Mouse (Mus musculus) mature B cell (primary cell): ENCODE measurements around the gene Ubl7.

Experiments
- in situ Hi-C: fragments of 300-500 bp; cut with MboI; formaldehyde crosslinking; loops from 2 replicates; pipeline ENCODE4 v1.14.3; 2019

Ubl7 gene

GRCm38 (mm10) chr9:57921491-57922060, 10.8 kb downstream of the Ubl7 start:
- in situ Hi-C loops, result no loop called here

- in situ Hi-C loops, result no loop called here
Measured at GRCm38 (mm10) chr9:57922381-57922780, 11.6 kb downstream of the Ubl7 start.

GRCm38 (mm10) chr9:57923046-57923445, 12.3 kb downstream of the Ubl7 start:
- in situ Hi-C loops, result no loop called here

GRCm38 (mm10) chr9:57931166-57931767, 20.5 kb downstream of the Ubl7 start:
- in situ Hi-C loops, result no loop called here

GRCm38 (mm10) chr9:57932253-57932652, 21.5 kb downstream of the Ubl7 start:
- in situ Hi-C loops, result no loop called here

- in situ Hi-C loops, result no loop called here
Measured at GRCm38 (mm10) chr9:57932831-57933602, 22.2 kb downstream of the Ubl7 start.

- in situ Hi-C loops, result loop anchor here (5.0 kb wide), 1 partner anchor 56 kb away; no protein-coding TSS in a partner anchor
Measured at GRCm38 (mm10) chr9:57935683-57936437, 25.1 kb downstream of the Ubl7 start.

- in situ Hi-C loops, result loop anchor here (5.0 kb wide), 1 partner anchor 55 kb away; no protein-coding TSS in a partner anchor
Measured at GRCm38 (mm10) chr9:57937171-57937570, 26.4 kb downstream of the Ubl7 start.

GRCm38 (mm10) chr9:57937651-57938050, 26.9 kb downstream of the Ubl7 start:
- in situ Hi-C loops, result loop anchor here (5.0 kb wide), 1 partner anchor 55 kb away; no protein-coding TSS in a partner anchor

- in situ Hi-C loops, result loop anchor here (5.0 kb wide), 1 partner anchor 54 kb away; no protein-coding TSS in a partner anchor
Measured at GRCm38 (mm10) chr9:57938225-57939055, 27.7 kb downstream of the Ubl7 start.

GRCm38 (mm10) chr9:57939431-57940348, 28.9 kb downstream of the Ubl7 start, which contains the start of gene Sema7a:
TSS of gene Sema7a (plus strand) at chr9:57940112.
- in situ Hi-C loops, result loop anchor here (5.0 kb wide), 1 partner anchor 53 kb away; no protein-coding TSS in a partner anchor

- in situ Hi-C loops, result no loop called here
Measured at GRCm38 (mm10) chr9:57940349-57940794, 29.6 kb downstream of the Ubl7 start.

GRCm38 (mm10) chr9:57940861-57941638, 30.3 kb downstream of the Ubl7 start:
- in situ Hi-C loops, result no loop called here

GRCm38 (mm10) chr9:57942039-57942438, 31.3 kb downstream of the Ubl7 start:
- in situ Hi-C loops, result no loop called here

GRCm38 (mm10) chr9:57943067-57943466, 32.3 kb downstream of the Ubl7 start:
- in situ Hi-C loops, result no loop called here

GRCm38 (mm10) chr9:57944572-57944971, 33.8 kb downstream of the Ubl7 start:
- in situ Hi-C loops, result no loop called here

GRCm38 (mm10) chr9:57945771-57946616, 35.2 kb downstream of the Ubl7 start:
- in situ Hi-C loops, result no loop called here
